Mouse (Mus musculus): Measurements from ENCODE around the gene Cs.
A peak's percentile ranks its signal among the peaks of the same experiment; 100 is the strongest.

The Cs gene

DNA sequence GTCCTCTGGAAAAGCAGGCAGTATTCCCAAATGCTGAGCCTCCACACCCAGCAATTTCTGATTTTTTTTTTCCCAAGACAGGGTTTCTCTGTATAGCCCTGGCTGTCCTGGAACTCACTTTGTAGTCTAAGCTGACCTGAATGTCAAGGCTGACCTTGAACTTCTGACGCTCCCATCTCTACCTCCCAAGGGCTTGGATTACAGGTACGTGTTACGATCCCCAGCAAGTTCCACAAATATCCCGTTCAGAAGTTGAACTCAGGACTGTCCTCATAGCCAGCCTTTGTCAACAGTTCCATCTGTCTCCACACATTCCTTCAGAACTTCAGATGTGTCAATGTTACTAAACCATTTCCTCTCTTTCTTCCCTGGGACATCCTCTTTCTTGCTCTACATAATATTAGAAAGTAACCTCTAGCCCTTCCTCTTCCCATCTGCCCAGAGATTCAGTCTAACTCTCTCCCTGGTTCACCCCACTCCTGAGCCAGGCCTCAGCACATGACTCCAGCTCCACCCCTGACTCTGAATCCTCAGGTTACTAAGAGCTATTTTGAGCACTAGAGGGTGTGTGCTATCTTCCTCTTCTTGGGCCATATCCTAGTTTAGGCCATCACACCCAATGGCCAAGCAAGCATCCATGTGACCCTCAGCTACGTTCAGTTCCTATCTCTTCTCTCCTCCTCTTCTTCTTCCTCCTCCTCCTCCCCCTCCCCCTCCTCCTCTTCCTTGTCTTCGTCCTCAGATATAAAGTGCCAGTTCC lies 35.6 kb downstream of the Cs start:
- DNase-seq (ENCODE audit: extremely low spot score, low read depth, low spot score), result no peak

DNA sequence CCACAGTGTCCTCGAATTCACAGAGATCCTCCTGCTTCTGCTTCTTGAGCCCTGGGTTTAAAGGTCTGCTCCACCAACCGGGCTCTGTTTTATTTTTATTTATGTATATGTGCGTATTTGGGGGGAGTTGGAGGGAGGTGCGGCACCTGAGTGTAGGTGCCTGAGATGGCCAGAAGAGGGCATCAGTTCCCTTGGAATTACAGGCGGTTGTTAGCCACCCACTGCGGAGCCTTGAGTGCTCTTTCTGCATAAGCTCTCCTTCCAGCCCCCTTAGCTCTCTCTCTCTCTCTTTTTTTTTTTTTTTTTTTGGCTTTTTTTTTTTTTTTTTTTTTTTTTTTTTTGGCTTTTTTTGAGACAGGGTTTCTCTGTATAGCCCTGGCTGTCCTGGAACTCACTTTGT lies 36.9 kb downstream of the Cs start:
- no peak for DNase-seq (ENCODE audit: extremely low spot score, low read depth, low spot score)

DNA sequence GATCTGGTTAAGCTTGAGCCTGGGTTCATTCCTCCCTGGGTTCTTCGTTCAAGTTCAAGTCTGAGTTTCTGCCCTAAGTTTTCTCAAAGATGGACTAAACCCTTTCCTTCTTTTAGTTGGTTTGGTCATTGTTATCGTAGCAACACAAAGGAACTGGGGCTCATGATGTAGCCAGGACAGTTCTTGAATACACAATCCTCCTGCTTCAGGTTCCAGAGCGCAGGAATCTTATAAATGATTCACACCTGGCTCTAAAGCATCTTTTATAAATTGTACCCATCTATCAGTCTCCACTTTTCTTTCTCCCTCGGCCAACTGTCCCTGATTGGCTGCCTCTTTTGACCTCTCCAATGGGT lies 38.5 kb downstream of the Cs start:
- DNase-seq (ENCODE audit: extremely low spot score, low read depth, low spot score), result no peak

DNA sequence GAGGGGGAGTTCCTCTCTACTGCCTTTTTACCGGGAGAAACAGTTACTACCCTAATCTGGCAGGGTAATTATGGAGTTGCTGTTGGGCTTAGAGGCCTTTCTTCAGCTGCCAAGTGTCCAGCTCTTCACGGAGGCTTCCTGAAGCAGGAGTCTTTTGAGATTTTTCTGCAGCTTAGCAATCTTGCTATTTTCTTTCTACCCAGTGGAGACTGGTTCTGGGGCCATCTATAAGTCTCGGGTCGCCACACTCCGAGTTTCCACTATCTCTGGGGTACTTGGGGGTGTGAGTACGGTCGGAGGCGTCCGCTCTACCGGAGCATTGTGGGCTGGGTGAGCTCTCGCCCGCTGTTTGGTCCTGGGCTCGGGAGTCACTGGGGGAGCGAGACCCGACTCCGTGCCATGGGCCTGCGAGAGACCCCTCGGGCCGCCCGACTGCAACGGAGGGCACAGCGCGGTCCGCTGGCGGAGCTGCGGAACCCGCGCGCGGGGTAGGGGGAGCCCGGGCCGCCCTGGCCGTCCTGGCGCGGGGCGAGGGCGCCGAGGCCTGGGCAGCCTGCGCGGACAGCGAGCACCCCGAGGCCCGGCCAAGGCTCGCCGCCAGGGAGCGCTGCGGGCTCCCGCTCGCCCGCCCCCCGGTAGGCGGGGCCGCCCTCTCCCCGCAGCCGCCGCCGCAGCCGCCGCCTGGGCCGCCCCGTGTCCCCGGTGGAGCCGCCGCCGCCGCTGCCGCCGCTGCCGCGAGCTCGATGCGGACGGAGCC lies 39.1 kb downstream of the Cs start, which contains the start of gene Ankrd52:
Gene Ankrd52 (plus strand): TSS at position 661 of the 757 bp plus-strand sequence.
- DNase-seq (ENCODE audit: extremely low spot score, low read depth, low spot score), result peak; percentile 37

DNA sequence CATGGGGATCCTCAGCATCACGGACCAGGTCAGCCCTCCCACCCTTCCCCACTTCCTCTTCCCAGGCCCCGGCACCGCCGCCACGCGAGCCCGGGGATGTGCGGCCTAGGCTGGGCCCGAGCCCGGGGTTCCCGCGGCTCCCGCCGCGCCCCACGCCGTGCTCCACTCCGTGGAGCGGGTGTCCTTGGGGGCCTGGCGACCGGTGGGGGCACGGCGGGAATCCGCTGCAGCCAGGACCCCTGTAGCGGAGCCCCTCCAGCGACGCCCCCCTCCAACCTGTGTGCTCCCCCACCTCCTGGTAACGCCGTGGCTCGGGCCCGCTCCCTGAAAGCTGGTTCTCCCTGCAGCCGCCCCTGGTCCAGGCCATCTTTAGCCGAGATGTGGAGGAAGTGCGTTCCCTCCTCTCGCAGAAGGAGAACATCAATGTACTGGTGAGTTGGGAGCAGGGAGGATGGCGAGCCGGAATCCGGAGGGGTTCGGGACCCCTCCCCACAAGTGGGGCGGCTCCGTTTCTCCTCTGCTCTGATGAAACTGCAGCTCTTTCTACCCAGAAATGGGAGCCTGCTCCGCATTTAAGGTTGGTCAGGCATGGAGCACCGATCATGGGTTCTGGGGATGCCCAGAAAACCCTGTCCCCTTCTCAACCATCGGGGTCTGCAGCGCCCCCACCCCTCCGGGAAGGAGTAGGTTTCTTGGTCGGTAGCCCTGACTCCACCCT lies 39.8 kb downstream of the Cs start:
- DNase-seq (ENCODE audit: extremely low spot score, low read depth, low spot score), result no peak

GRCm38 (mm10) chr10:128377940-128378448 lies 40.5 kb downstream of the Cs start:
- DNase-seq (ENCODE audit: extremely low spot score, low read depth, low spot score), result no peak

- no peak for DNase-seq (ENCODE audit: extremely low spot score, low read depth, low spot score)
These were observed 40.9 kb downstream of the Cs start for GRCm38 (mm10) chr10:128378462-128378861.

DNA sequence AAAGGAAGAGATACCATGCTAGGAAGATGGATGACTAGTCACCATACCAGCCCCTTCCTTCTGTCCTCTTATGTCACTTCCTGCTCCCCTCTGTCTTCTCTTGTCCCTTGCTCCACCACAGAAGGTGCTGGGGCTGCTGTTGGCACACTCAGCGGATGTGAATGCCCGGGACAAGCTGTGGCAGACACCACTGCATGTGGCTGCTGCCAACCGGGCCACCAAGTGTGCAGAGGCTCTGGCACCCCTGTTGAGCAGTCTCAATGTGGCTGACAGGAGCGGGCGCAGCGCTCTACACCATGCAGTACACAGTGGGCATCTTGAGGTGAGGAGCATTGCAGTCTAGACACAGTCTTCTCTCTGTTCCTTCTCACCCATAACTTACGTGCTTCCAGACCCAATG lies 41.7 kb downstream of the Cs start:
- no peak for DNase-seq (ENCODE audit: extremely low spot score, low read depth, low spot score)

DNA sequence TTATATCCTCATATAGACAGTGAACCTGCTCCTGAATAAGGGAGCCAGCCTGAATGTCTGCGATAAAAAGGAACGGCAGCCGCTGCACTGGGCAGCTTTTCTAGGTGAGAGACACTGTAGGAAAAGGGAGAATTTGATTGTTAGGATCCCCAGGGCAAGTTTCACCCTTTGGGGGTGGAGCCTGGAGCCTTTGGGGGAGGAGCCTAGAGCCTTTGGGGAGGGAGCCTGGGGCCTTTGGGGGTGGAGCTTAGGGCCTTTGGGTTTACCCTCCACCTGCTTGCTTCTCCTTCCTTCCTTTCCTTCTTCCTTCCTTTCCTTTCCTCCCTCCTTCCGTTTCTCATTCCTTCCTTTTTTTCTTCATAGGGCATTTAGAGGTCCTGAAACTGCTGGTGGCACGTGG lies 43.0 kb downstream of the Cs start:
- DNase-seq (ENCODE audit: extremely low spot score, low read depth, low spot score), result no peak

DNA sequence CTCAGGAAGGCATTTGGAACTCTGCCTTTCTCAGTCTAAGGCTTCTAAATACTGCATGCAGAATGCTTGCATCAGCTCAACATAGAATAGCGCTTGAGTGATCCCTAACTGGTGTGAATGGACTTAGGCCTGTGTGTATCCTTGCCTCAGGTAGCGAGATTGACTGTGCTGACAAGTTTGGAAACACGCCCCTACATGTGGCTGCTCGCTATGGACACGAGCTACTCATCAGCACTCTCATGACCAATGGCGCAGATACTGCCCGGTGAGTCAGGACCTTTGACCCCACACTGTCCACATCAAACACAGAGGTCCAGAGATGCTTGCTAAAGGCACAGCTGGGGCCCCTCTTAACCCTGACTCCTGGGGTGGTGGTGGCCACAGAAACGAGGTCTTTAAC lies 44.9 kb downstream of the Cs start:
- no peak for DNase-seq (ENCODE audit: extremely low spot score, low read depth, low spot score)

- DNase-seq (ENCODE audit: extremely low spot score, low read depth, low spot score), result no peak
These were observed 48.4 kb downstream of the Cs start for GRCm38 (mm10) chr10:128385902-128386301.

GRCm38 (mm10) chr10:128388941-128389340 lies 51.4 kb downstream of the Cs start:
- DNase-seq (ENCODE audit: extremely low spot score, low read depth, low spot score), result no peak

GRCm38 (mm10) chr10:128389570-128389969 lies 52.0 kb downstream of the Cs start:
- DNase-seq (ENCODE audit: extremely low spot score, low read depth, low spot score), result no peak

- DNase-seq (ENCODE audit: extremely low spot score, low read depth, low spot score), result no peak
These were observed 52.8 kb downstream of the Cs start for GRCm38 (mm10) chr10:128390366-128390765.

DNA sequence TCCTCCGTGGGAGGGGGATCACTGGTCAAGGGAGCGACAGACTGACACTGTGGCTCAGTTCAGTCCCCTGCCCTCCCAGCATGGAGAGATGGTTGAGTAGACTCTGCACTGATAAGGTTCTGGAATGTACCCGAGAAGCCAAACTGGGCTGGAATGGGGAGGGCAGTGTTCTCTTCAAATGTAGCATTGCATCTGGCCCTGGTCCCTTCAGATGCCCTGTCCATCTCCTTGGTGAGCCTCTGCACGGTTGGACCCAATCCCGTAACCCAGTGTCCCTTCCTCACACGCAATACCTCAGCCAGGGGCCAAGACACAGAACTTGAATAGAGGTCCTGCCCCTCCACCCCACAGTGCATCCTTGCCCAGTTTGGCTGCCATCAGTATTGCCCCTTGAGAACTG lies 54.3 kb downstream of the Cs start:
- DNase-seq (ENCODE audit: extremely low spot score, low read depth, low spot score), result no peak

DNA sequence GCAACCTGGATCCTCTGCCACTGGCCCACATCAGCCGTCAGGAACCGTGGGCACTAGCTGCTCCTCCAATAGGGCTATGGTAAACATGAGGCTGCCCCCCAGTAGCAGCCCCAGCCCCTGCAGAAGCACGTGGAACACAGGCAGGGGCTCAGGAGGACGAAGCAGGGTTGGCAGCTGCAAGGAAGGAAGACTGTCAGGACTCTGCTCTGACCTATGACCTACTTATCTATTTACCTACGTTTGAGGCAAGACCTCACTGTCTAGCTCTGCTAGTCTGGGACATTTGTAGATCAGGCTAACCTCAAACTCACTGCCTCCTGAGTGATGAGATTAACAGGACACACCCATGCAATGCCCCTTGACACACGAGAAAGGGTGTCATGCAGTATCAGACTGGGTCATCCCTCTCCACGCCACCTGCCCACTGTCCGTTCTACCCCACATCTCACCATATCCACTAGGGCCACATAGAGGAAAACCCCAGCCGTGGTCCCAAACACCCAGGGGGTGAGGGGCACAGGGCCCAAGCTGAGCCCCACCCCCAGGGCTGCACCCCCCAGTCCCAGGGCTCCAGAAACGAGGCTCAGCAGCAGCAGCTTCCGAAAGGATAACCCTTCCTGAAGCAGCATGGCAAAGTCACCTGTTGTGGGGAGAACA lies 58.6 kb downstream of the Cs start:
- DNase-seq (ENCODE audit: extremely low spot score, low read depth, low spot score), result no peak

DNA sequence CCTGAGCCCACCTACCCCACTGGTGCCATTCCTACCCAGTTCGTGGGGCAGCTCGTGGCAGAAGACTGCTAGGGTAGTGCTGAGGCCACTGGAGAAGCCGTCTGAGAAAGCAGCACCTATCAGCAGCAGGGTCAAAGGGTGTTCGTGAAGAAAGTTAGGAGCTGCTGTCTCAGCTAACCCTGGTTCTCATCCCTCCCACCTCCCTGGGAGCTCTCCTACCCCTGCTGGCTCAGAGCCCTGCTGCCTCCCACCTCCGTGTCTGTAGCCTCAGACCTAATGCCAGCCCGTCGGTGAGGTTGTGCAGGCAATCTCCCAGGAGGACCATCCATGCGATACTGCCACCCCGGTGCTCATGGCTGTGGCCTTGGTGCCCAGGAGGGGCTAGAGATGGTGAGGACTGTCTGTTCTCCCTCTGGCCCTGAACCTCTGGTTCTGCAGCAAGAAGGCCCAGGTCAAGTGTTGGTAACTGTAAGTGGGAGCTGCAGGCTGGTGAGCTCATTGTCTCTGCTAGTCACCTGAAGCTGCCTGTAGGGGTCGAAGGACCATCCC lies 59.3 kb downstream of the Cs start:
- DNase-seq (ENCODE audit: extremely low spot score, low read depth, low spot score), result no peak

GRCm38 (mm10) chr10:128397466-128397865 lies 59.9 kb downstream of the Cs start:
- no peak for DNase-seq (ENCODE audit: extremely low spot score, low read depth, low spot score)

DNA sequence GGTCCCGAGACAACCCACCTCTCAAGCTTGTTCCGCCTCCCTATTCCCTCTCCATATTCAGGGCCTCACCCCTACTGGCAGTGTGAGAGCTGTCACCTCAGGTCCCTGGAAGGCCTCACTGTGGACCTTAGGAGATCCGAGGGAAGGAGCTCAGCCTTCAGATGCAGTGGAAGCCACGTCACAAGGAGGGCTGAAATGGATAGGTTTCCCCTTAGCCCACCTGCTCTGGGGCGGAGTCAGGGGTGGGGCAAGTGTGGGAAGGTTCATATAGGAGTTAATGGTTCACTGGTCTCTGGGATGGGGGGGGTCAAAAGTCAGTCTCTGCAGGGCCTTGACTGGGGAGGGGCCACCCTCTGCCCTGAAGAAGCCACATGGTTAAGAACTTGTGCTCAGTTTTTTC lies 62.8 kb downstream of the Cs start:
- DNase-seq (ENCODE audit: extremely low spot score, low read depth, low spot score), result no peak

DNA sequence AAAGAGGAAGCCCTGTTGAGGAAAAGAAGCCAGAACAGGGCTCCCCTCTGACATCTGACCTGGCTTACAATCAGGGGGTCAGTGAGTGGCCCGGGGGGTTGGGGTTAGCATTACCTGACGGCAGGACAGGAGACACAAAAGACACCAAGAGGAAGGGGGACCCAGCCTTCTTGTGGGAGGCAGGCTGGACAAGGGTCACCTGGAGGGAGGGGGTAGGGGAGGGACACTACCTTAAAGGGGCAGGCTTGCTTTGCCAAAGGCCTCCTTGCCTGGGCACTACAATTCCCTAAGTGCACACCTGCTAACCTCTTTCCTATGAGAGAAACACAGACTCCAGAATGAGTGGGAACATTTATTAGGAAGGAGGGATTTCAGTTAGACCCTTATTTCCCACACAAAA lies 63.5 kb downstream of the Cs start, which contains the start of gene Slc39a5:
Gene Slc39a5 (minus strand): TSS at position 174 of the 400 bp plus-strand sequence.
- no peak for DNase-seq (ENCODE audit: extremely low spot score, low read depth, low spot score)

GRCm38 (mm10) chr10:128401638-128402037 lies 64.1 kb downstream of the Cs start:
- no peak for DNase-seq (ENCODE audit: extremely low spot score, low read depth, low spot score)

Measured in hindlimb bud, embryonic 11.5 days (tissue).